Mouse (Mus musculus) liver, embryonic 13.5 days (tissue): ENCODE results near the gene Ifna16. TPM values are rescaled to one million over a fixed set of nuclear protein-coding genes. Genes with fewer than 3 reads are reported as not detected.

ENCODE experiments used
- ATAC-seq: fragments of 200-750 bp; cut with Nextera tagmentation; 2 replicates; pipeline ENCODE4 v1.8.0; 2017; ENCODE audit warnings: low read depth, mild to moderate bottlenecking, moderate number of reproducible peaks, moderate library complexity
- DNase-seq: peaks from one replicate; pipeline ENCODE4 v3.0.0; 2022
- H3K27ac ChIP-seq: fragments of 300-500 bp; sonication (generic); 2 replicates; pipeline ENCODE4 v1.5.1; 2015; ENCODE audit warnings: moderate library complexity, mild to moderate bottlenecking, inconsistent platforms
- H3K27me3 ChIP-seq: fragments of 300-500 bp; sonication (generic); 2 replicates; pipeline ENCODE4 v1.6.1; 2015; ENCODE audit warnings: mild to moderate bottlenecking, inconsistent platforms
- H3K36me3 ChIP-seq: fragments of 300-500 bp; sonication (generic); 2 replicates; pipeline ENCODE4 v1.6.1; 2015; ENCODE audit warnings: mild to moderate bottlenecking, inconsistent platforms
- H3K4me1 ChIP-seq: fragments of 300-500 bp; sonication (generic); replicated peaks from 2 replicates; pipeline ENCODE4 v1.6.1; 2015; ENCODE audit warnings: inconsistent platforms
- H3K4me2 ChIP-seq: fragments of 300-500 bp; sonication (generic); 2 replicates; pipeline ENCODE4 v1.6.1; 2015; ENCODE audit warnings: inconsistent platforms, mild to moderate bottlenecking, moderate library complexity
- H3K4me3 ChIP-seq: fragments of 300-500 bp; sonication (generic); replicated peaks from 2 replicates; pipeline ENCODE4 v1.5.1; 2015; ENCODE audit warnings: mild to moderate bottlenecking, inconsistent platforms
- H3K9ac ChIP-seq: fragments of 300-500 bp; sonication (generic); 2 replicates; pipeline ENCODE4 v1.6.1; 2015; ENCODE audit warnings: mild to moderate bottlenecking, inconsistent platforms
- H3K9me3 ChIP-seq: fragments of 300-500 bp; sonication (generic); replicated peaks from 2 replicates; pipeline ENCODE4 v1.6.1; 2016; ENCODE audit warnings: inconsistent platforms
- WGBS: fragments of 180-500 bp; shearing (Covaris S2); methylation state at CpG from one replicate; pipeline ENCODE4 v1.1.7; 2015; ENCODE audit not compliant: insufficient replicate concordance; 5-methylcytosine and 5-hydroxymethylcytosine counted together
- polyA plus RNA-seq: library from polyadenylated mRNA; unstranded; fragments of >200 nt; fragmentation: Nextera tagmentation; extraction: Ambion mirVana; gene quantifications from 2 replicates; pipeline ENCODE4 v1.2.1, GENCODE M21; 2015

Ifna16 gene
- polyA plus RNA-seq, 1 experiment from 2014 or later: not detected

GRCm38 (mm10) chr4:88697108-88697507, 20.4 kb upstream of the Ifna16 start:
- DNase-seq: no peak

GRCm38 (mm10) chr4:88696237-88696884, 19.6 kb upstream of the Ifna16 start:
- no peaks in the 10 kb centered on the region for H3K36me3 ChIP-seq
- 24% methylated on average over 3 of the region's 3 CpGs for WGBS
- ATAC-seq (peak; percentile 68), DNase-seq (peak; percentile 33)
- no peaks in the 10 kb centered on the region for H3K9me3 ChIP-seq
- H3K4me3 ChIP-seq: no peak overlapping the region
- no peak overlapping the region for H3K9ac ChIP-seq
- no peaks in the 10 kb centered on the region for H3K4me1 ChIP-seq
- no peak overlapping the region for H3K4me2 ChIP-seq
- no peaks in the 10 kb centered on the region for H3K27me3 ChIP-seq
- H3K27ac ChIP-seq: no peak overlapping the region

More at GRCm38 (mm10) chr4:88697108-88697507, 20.4 kb upstream of the Ifna16 start:
- WGBS: 48% methylated on average over 6 of the region's 6 CpGs
- no peaks in the 10 kb centered on the region for H3K36me3 ChIP-seq
- no peak overlapping the region for H3K4me3 ChIP-seq
- H3K4me1 ChIP-seq: no peaks in the 10 kb centered on the region
- no peaks in the 10 kb centered on the region for H3K9me3 ChIP-seq
- ATAC-seq: no peak
- no peaks in the 10 kb centered on the region for H3K27me3 ChIP-seq
- no peak overlapping the region for H3K4me2 ChIP-seq
- H3K27ac ChIP-seq: no peak overlapping the region
- H3K9ac ChIP-seq: no peak overlapping the region

GRCm38 (mm10) chr4:88693392-88693791, 16.7 kb upstream of the Ifna16 start:
- Histone ChIP-seq H3K9ac (no peak overlapping the region), H3K4me1 (no peaks in the 10 kb centered on the region), H3K9me3 (no peaks in the 10 kb centered on the region), H3K27me3 (no peaks in the 10 kb centered on the region), H3K4me3 (no peak overlapping the region), H3K4me2 (no peak overlapping the region), H3K27ac (no peak overlapping the region), H3K36me3 (no peaks in the 10 kb centered on the region)
- ATAC-seq (no peak), DNase-seq (no peak)
- 32% methylated on average over 2 of the region's 2 CpGs for WGBS

- Histone ChIP-seq H3K4me2 (no peak overlapping the region), H3K27ac (no peak overlapping the region), H3K9ac (no peak overlapping the region), H3K9me3 (no peaks in the 10 kb centered on the region), H3K4me3 (no peak overlapping the region), H3K36me3 (no peaks in the 10 kb centered on the region), H3K27me3 (no peaks in the 10 kb centered on the region), H3K4me1 (no peaks in the 10 kb centered on the region)
- ATAC-seq: no peak
- WGBS: 53% methylated on average over 1 of the region's 1 CpGs
- DNase-seq: no peak
These were observed 15.8 kb upstream of the Ifna16 start for GRCm38 (mm10) chr4:88692537-88692936.

GRCm38 (mm10) chr4:88691259-88691658, 14.5 kb upstream of the Ifna16 start, which contains the start of gene Ifnab:
Gene Ifnab (minus strand): TSS chr4:88691359.
- DNase-seq (no peak), ATAC-seq (no peak)
- Histone ChIP-seq H3K9ac (no peak within 1 kb of the TSS), H3K27ac (no peak within 1 kb of the TSS), H3K4me1 (no peaks in the 10 kb centered on the region), H3K4me3 (no peak within 1 kb of the TSS), H3K36me3 (no peaks in the 10 kb centered on the region), H3K9me3 (no peaks in the 10 kb centered on the region), H3K27me3 (no peaks in the 10 kb centered on the region), H3K4me2 (no peak within 1 kb of the TSS)
- WGBS: 42% methylated on average over 2 of the region's 2 CpGs

- H3K4me3 ChIP-seq: no peak within 1 kb of the TSS
- H3K4me2 ChIP-seq: no peak within 1 kb of the TSS
- no peak within 1 kb of the TSS for H3K9ac ChIP-seq
- no peak within 1 kb of the TSS for H3K27ac ChIP-seq
- WGBS: 79% methylated on average over 1 of the region's 1 CpGs
- DNase-seq (no peak), ATAC-seq (no peak)
- no peaks in the 10 kb centered on the region for H3K9me3 ChIP-seq
- no peaks in the 10 kb centered on the region for H3K4me1 ChIP-seq
- no peaks in the 10 kb centered on the region for H3K36me3 ChIP-seq
- H3K27me3 ChIP-seq: no peaks in the 10 kb centered on the region
These were observed 7.1 kb upstream of the Ifna16 start, which contains the start of gene Ifna2 for GRCm38 (mm10) chr4:88683812-88684211. Gene Ifna2 (minus strand): TSS chr4:88683912.

GRCm38 (mm10) chr4:88681353-88681752, 4.6 kb upstream of the Ifna16 start:
- Histone ChIP-seq H3K4me3 (no peak overlapping the region), H3K36me3 (no peaks in the 10 kb centered on the region), H3K4me1 (no peaks in the 10 kb centered on the region), H3K4me2 (no peak overlapping the region), H3K9ac (no peak overlapping the region), H3K27me3 (no peaks in the 10 kb centered on the region), H3K27ac (no peak overlapping the region), H3K9me3 (no peaks in the 10 kb centered on the region)
- DNase-seq (no peak), ATAC-seq (no peak)
- 37% methylated on average over 3 of the region's 3 CpGs for WGBS

GRCm38 (mm10) chr4:88680362-88680761, 3.6 kb upstream of the Ifna16 start:
- H3K4me3 ChIP-seq: no peak overlapping the region
- no peaks in the 10 kb centered on the region for H3K36me3 ChIP-seq
- H3K27ac ChIP-seq: no peak overlapping the region
- no peak for ATAC-seq
- H3K4me1 ChIP-seq: no peaks in the 10 kb centered on the region
- H3K27me3 ChIP-seq: no peaks in the 10 kb centered on the region
- H3K9me3 ChIP-seq: no peaks in the 10 kb centered on the region
- 36% methylated on average over 8 of the region's 8 CpGs for WGBS
- H3K4me2 ChIP-seq: no peak overlapping the region
- no peak for DNase-seq
- no peak overlapping the region for H3K9ac ChIP-seq

GRCm38 (mm10) chr4:88655461-88655860, 21.3 kb downstream of the Ifna16 start:
- WGBS: 15% methylated on average over 1 of the region's 1 CpGs
- DNase-seq (no peak), ATAC-seq (no peak)
- H3K9ac ChIP-seq: no peak overlapping the region
- no peaks in the 10 kb centered on the region for H3K36me3 ChIP-seq
- H3K27me3 ChIP-seq: no peaks in the 10 kb centered on the region
- H3K27ac ChIP-seq: no peak overlapping the region
- H3K4me3 ChIP-seq: no peak overlapping the region
- no peaks in the 10 kb centered on the region for H3K4me1 ChIP-seq
- no peak overlapping the region for H3K4me2 ChIP-seq
- H3K9me3 ChIP-seq: no peaks in the 10 kb centered on the region

GRCm38 (mm10) chr4:88653644-88654043, 23.1 kb downstream of the Ifna16 start:
- H3K4me2 ChIP-seq: no peak overlapping the region
- no peaks in the 10 kb centered on the region for H3K36me3 ChIP-seq
- no peaks in the 10 kb centered on the region for H3K9me3 ChIP-seq
- H3K4me3 ChIP-seq: no peak overlapping the region
- no peaks in the 10 kb centered on the region for H3K27me3 ChIP-seq
- ATAC-seq (no peak), DNase-seq (no peak)
- no peak overlapping the region for H3K9ac ChIP-seq
- no peak overlapping the region for H3K27ac ChIP-seq
- 71% methylated on average over 3 of the region's 3 CpGs for WGBS
- no peaks in the 10 kb centered on the region for H3K4me1 ChIP-seq

GRCm38 (mm10) chr4:88644359-88644758, 32.4 kb downstream of the Ifna16 start, which contains the start of gene Ifna13:
Gene Ifna13 (minus strand): TSS chr4:88644459.
- no peaks in the 10 kb centered on the region for H3K27me3 ChIP-seq
- no peaks in the 10 kb centered on the region for H3K9me3 ChIP-seq
- ATAC-seq: no peak
- H3K27ac ChIP-seq: no peak within 1 kb of the TSS
- no peak for DNase-seq
- H3K4me3 ChIP-seq: no peak within 1 kb of the TSS
- 31% methylated on average over 2 of the region's 2 CpGs for WGBS
- no peak within 1 kb of the TSS for H3K9ac ChIP-seq
- no peak within 1 kb of the TSS for H3K4me2 ChIP-seq
- H3K36me3 ChIP-seq: no peaks in the 10 kb centered on the region
- H3K4me1 ChIP-seq: no peaks in the 10 kb centered on the region

GRCm38 (mm10) chr4:88642526-88642925, 34.2 kb downstream of the Ifna16 start:
- H3K4me1 ChIP-seq: no peaks in the 10 kb centered on the region
- no peak overlapping the region for H3K4me2 ChIP-seq
- no peak overlapping the region for H3K9ac ChIP-seq
- H3K9me3 ChIP-seq: no peaks in the 10 kb centered on the region
- H3K36me3 ChIP-seq: no peaks in the 10 kb centered on the region
- no peak overlapping the region for H3K27ac ChIP-seq
- no peaks in the 10 kb centered on the region for H3K27me3 ChIP-seq
- ATAC-seq: no peak
- no peak overlapping the region for H3K4me3 ChIP-seq
- WGBS: 26% methylated on average over 2 of the region's 2 CpGs
- DNase-seq: no peak
